Mouse (Mus musculus) heart, adult 8-10 months (tissue): ENCODE data around the gene Plcxd3. TPM values are rescaled to one million over a fixed set of nuclear protein-coding genes. Genes with fewer than 3 reads are reported as not detected.
A peak's percentile ranks its signal among the peaks of the same experiment; 100 is the strongest.
"Not testable (repeated sequence)": the region's sequence is repeated elsewhere in the genome, so short reads cannot be mapped to it uniquely, and the experiment has no call there.

Experiments used
- DNase-seq: peaks from one replicate; pipeline ENCODE4 v3.0.0; 2022; ENCODE audit warnings: low spot score
- total RNA-seq, 4 experiments: library from RNA; stranded (reverse); gene quantifications; 2 replicates each; pipeline ENCODE4 v1.2.4; 2022

Plcxd3 gene
- total RNA-seq, 4 experiments from 2014 or later: 0.28 to 0.60 (median 0.46) TPM

- DNase-seq: no peak
These were observed 183.8 kb downstream of the Plcxd3 start for GRCm38 (mm10) chr15:4559121-4559520.

- peak; percentile 36 for DNase-seq
These were observed 186.2 kb downstream of the Plcxd3 start for GRCm38 (mm10) chr15:4561431-4561970.

GRCm38 (mm10) chr15:4595521-4595920 is 220.2 kb downstream of the Plcxd3 start:
- not testable (repeated sequence) for DNase-seq

DNA sequence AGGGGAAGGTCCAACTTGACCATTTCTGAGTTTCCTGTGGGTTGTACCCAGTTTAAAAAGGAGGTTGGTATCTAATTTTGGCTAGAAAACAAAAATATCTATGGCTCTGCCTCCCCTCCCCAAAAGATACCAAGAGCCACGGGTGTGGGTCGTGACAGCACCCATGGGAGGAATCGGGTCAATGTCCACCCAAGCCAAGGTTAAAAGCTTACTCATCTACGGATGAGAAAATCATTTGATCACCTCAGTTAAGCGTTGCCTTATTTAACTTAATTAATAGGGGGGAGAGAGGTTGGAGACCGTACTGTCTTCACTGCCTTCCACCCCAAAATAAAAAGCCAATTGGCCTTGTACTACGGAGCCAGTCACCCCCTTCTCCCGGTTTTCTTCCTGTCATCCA is 223.4 kb downstream of the Plcxd3 start:
- not testable (repeated sequence) for DNase-seq

DNA sequence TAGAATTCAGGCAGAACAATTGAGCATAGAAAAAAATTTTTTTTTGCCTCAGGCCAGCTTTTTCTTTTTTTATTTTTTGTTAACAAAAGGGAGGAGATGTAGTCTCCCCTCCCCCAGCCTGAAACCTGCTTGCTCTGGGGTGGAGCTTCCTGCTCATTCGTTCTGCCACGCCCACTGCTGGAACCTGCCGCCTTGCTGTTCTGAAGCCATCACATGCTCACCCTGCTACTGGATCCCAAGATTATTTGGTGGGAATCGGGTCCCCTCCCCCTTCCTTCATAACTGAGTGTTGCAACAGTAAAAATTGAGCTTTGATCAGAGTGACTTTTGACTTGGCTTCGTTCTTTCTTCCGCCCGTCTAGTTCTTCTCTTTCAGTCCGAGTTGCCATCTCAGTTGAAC is 224.0 kb downstream of the Plcxd3 start:
- not testable (repeated sequence) for DNase-seq

GRCm38 (mm10) chr15:4605630-4606029 is 230.3 kb downstream of the Plcxd3 start:
- peak; percentile 14 for DNase-seq
